Mouse (Mus musculus) central nervous system, embryonic 14 days (tissue): ENCODE measurements around the gene 4930402K13Rik. TPM values are rescaled to one million over a fixed set of nuclear protein-coding genes. Genes with fewer than 3 reads are reported as not detected.

Experiments used
- polyA plus RNA-seq: library from polyadenylated mRNA; depleted of rRNA; stranded (reverse); fragments of >200 nt; gene quantifications from 2 replicates; pipeline ENCODE4 v1.2.3, GENCODE M21; 2012; rRNA removed

The 4930402K13Rik gene
- not detected in 2 replicates for polyA plus RNA-seq

GRCm38 (mm10) chrX:9104262-9104661 is at the start of gene 4930402K13Rik:
4930402K13Rik (plus strand) TSS chrX:9104562.

GRCm38 (mm10) chrX:9062715-9063114 is 41.6 kb upstream of the 4930402K13Rik start, which contains the start of gene Fthl17f:
Fthl17f (plus strand) TSS chrX:9063015.

Other genes starting within 250 kb of the 4930402K13Rik start
- gene Gm5751, start 230.3 kb upstream of the 4930402K13Rik start, polyA plus RNA-seq = not detected in 2 replicates
- 30.0 and 31.2 TPM in 2 replicates for gene B630019K06Rik, start 212.2 kb upstream of the 4930402K13Rik start, polyA plus RNA-seq
- gene Fthl17b, start 141.6 kb upstream of the 4930402K13Rik start, polyA plus RNA-seq = not detected in 2 replicates
- not detected in 2 replicates for gene Fthl17c, start 128.0 kb upstream of the 4930402K13Rik start, polyA plus RNA-seq
- not detected in 2 replicates for gene Fthl17d, start 117.8 kb upstream of the 4930402K13Rik start, polyA plus RNA-seq
- not detected in 2 replicates for gene Fthl17e, start 71.1 kb upstream of the 4930402K13Rik start, polyA plus RNA-seq
- gene Fthl17f, start 41.5 kb upstream of the 4930402K13Rik start, polyA plus RNA-seq = not detected in 2 replicates
- gene Lancl3, start 95.3 kb downstream of the 4930402K13Rik start, polyA plus RNA-seq = 1.7 and 1.8 TPM in 2 replicates
- not detected in 2 replicates for gene Gm14862, start 152.3 kb downstream of the 4930402K13Rik start, polyA plus RNA-seq
- 3.1 and 3.3 TPM in 2 replicates for gene Xk, start 168.2 kb downstream of the 4930402K13Rik start, polyA plus RNA-seq
- 0.23 and 0.48 TPM in 2 replicates for gene H2al1m, start 179.2 kb downstream of the 4930402K13Rik start, polyA plus RNA-seq
- not detected in 2 replicates for gene H2al1k, start 246.1 kb downstream of the 4930402K13Rik start, polyA plus RNA-seq